Mouse (Mus musculus): ENCODE data around the gene Fam89b.

Gene Fam89b

GRCm38 (mm10) chr19:5685431-5685830 lies 44.0 kb downstream of the Fam89b start:
- no peak for DNase-seq (ENCODE audit: low read depth, low spot score)

DNA sequence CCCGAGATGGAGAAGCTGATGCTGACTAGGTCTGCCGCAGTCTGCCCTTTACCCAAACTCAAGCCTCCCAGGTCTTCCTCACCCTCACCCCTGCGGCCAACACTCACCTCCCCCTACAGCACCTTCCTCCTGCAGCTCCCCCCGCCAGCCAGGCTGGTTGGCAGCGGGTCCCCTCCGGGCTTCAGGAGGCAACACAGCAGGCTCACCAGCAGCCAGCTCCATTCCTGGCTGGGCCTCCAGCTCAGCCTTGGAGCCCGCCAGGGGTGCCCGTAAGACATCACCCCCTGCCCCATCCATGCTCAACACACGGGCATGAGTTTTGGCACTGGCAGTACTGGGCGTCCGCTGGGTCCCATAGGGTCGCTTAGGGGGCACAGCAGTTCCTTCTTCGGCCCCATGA lies 44.5 kb downstream of the Fam89b start:
- DNase-seq (ENCODE audit: low read depth, low spot score) = no peak

DNA sequence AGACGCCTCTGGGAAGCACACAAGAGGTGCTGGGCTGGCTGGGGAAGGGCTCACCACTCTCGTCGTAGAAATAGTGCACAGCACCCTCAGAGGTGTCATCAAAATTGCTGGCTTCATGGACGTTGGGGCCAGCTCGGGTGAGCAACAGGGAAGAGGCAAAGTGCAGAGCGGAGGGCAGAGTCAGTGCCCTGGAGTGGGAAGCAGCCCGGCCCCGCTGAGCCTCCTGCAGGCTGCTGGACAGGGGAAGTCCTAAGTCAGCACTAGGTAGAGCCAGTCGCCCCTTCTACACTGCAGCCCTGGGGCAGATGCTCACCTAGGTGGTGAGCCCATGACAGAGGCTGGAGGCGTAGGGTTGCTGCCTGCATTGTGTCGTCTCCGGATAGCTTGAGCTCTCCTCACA lies 45.2 kb downstream of the Fam89b start:
- no peak for DNase-seq (ENCODE audit: low read depth, low spot score)

GRCm38 (mm10) chr19:5680432-5680831 lies 49.0 kb downstream of the Fam89b start:
- DNase-seq (ENCODE audit: low read depth, low spot score) = no peak
